Mouse (Mus musculus): ENCODE measurements at regions not wholly inside any gene's neighbourhood (a gene's known extent, or its start where the extent isn't known, plus 50 kb on each side); places are given as distances from the start of the nearest gene placed in this dataset.

DNA sequence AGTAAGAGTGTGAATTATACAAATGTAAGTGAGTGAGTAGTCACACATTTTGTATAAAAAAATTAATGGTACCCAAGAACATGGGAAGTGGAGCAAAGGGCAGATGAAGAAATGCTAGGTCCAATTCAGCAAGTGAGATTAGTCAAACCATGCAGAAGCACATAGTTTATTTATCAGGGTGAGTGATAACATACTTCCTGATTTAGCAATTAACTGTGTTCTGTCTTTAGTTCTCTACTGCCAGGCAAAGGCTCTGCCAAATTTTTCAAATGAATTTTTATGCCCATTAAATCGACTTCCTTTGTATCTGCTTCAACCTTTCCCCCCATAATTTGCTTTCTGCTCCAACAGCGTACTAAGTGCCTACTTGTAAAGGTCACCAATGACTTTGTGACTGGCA, 419.0 kb upstream of the N6amt1 start:
- TF ChIP-seq CTCF (IDR thresholded peaks at IDR 0.05; ENCODE audit: low read depth), result no peak
- TF ChIP-seq EP300 (IDR thresholded peaks at IDR 0.05; ENCODE audit: low read depth), result no peak

Measured in liver, embryonic 14.5 days (tissue).